8 mouse cellular contexts compared by ENCODE assay signal in the genomic region with DNA sequence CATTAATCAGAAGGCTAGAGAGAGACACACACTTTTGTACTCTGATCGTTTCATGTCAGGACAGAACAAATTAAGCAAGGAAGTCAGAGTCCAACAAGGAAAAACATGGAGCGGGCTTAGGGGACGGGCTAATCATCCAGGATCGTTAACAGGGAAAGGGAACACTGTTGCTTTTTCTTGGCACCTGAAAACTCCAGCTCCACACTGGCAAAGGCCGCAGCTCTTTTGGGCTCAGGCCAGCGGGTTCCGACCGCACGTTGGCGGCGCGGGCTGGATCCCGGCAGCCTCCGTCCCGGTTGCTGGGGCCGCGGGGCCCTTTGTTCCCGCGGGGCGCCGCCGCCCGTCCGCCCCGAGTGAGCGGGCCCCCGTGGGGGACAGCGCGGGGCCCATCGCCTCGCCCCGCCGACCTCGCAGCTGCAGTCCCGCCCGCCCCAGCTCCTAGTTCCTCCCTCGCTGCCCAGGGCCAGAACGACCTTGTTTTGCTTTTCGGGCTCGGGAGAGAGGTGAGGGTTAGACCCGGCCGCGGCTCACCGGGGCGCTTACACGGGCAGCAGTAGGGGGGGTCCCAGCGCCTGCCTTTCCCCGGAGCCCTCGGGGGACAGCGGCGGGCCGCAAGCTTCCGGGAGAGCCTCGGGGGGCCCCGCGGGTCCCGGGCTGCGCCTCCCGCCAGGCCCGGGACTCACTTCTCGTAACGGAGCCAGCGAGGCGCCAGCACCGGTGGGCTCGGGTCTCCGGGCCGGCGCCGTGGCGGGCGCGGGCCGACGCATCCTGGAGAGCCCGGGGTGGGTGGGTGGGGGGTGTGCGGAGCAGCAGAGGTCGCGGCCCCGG. TPM values are rescaled to one million over a fixed set of nuclear protein-coding genes. Genes with fewer than 3 reads are reported as not detected.
DNase-seq lines count a peak whose midpoint lies in the region; ATAC-seq and TF ChIP-seq lines count a peak whose summit lies in the region.

A gene (plus strand): TSS at position 434 of the 828 bp plus-strand sequence.

- under 1% methylated on average over 71 of the region's 80 CpGs for WGBS in forebrain, embryonic 16.5 days
- WGBS in lung, embryonic 14.5 days = under 1% methylated on average over 73 of the region's 80 CpGs

- no peak for TF ChIP-seq EP300 in ES-Bruce4 (IDR thresholded peaks at IDR 0.05; ENCODE audit: insufficient read depth, low read depth, low read length)

- peak; percentile 41 for ATAC-seq in forebrain, embryonic 16.5 days
- peak; percentile 23 for ATAC-seq in lung, embryonic 14.5 days (ENCODE audit: insufficient read depth)
- ATAC-seq in neutrophil, adult 5-6 weeks (ENCODE audit: extremely low read depth, insufficient number of reproducible peaks, low FRiP score, poor library complexity, severe bottlenecking) = peak; percentile 48; the same call in 1 of the 2 replicates

- intact Hi-C loops in heart, postnatal 36 days (cut with DNase I) = loop anchor here (1.0 to 10.0 kb wide), 5 partner anchors 39 to 271 kb away; a partner anchor contains a TSS

- H3K36me3 ChIP-seq in ES-Bruce4 (ENCODE audit: control insufficient read depth, insufficient read depth, low read length, poor library complexity, severe bottlenecking) = no peaks in the 10 kb centered on the region
- no peaks in the 10 kb centered on the region for H3K36me3 ChIP-seq in forebrain, embryonic 16.5 days (ENCODE audit: control insufficient read depth, insufficient read depth)
- no peaks in the 10 kb centered on the region for H3K36me3 ChIP-seq in lung, embryonic 14.5 days (ENCODE audit: insufficient read depth)

- H3K9ac ChIP-seq in ES-Bruce4 (ENCODE audit: low read depth, poor library complexity, severe bottlenecking) = peak within 1 kb of the TSS; percentile 99
- H3K9ac ChIP-seq in forebrain, embryonic 16.5 days (replicated peaks; ENCODE audit: low read depth, low read length) = peak within 1 kb of the TSS; percentile 99
- peak within 1 kb of the TSS; percentile 100 for H3K9ac ChIP-seq in lung, embryonic 14.5 days

- peak; percentile 79 to 86 for DNase-seq in cerebellum, adult 18-20 months
- peak; percentile 78 to 85 for DNase-seq in heart, postnatal 36 days
- DNase-seq in layer of hippocampus, adult 2 months (ENCODE audit: low spot score in 2 of 2) = peak; percentile 43 to 48
- DNase-seq in lung, embryonic 14.5 days = peak; percentile 76
- no peak for DNase-seq in thymus, postnatal 0 days (ENCODE audit: low spot score)

- peak within 1 kb of the TSS; percentile 60 for H3K4me2 ChIP-seq in forebrain, embryonic 16.5 days (ENCODE audit: low read length)
- peak within 1 kb of the TSS; percentile 83 for H3K4me2 ChIP-seq in lung, embryonic 14.5 days

- no peaks in the 10 kb centered on the region for H3K27me3 ChIP-seq in ES-Bruce4 (ENCODE audit: control insufficient read depth, insufficient read depth, low read length, poor library complexity, severe bottlenecking)
- H3K27me3 ChIP-seq in forebrain, embryonic 16.5 days (replicated peaks; ENCODE audit: control insufficient read depth, insufficient read depth, low read length) = no peaks in the 10 kb centered on the region
- no peaks in the 10 kb centered on the region for H3K27me3 ChIP-seq in lung, embryonic 14.5 days (ENCODE audit: insufficient read depth, low read length)

- peak within 1 kb of the TSS; percentile 82 for H3K27ac ChIP-seq in ES-Bruce4 (ENCODE audit: insufficient read depth, low read length)
- H3K27ac ChIP-seq in forebrain, embryonic 16.5 days (ENCODE audit: low read length) = peak within 1 kb of the TSS; percentile 100
- peak within 1 kb of the TSS; percentile 98 for H3K27ac ChIP-seq in layer of hippocampus, adult 2 months
- H3K27ac ChIP-seq in lung, embryonic 14.5 days (ENCODE audit: low read depth) = peak within 1 kb of the TSS; percentile 100

- no peaks in the 10 kb centered on the region for H3K9me3 ChIP-seq in ES-Bruce4 (replicated peaks; ENCODE audit: control insufficient read depth, insufficient read depth, low read length, poor library complexity, severe bottlenecking)
- H3K9me3 ChIP-seq in forebrain, embryonic 16.5 days (ENCODE audit: control insufficient read depth, low read length) = no peaks in the 10 kb centered on the region
- no peaks in the 10 kb centered on the region for H3K9me3 ChIP-seq in lung, embryonic 14.5 days (ENCODE audit: low read depth, low read length)

- TF ChIP-seq CTCF in ES-Bruce4 (IDR thresholded peaks at IDR 0.05; ENCODE audit: low read depth, low read length) = no peak
- no peak for TF ChIP-seq CTCF in layer of hippocampus, adult 2 months (conservative IDR thresholded peaks at IDR 0.05)
- no peak for TF ChIP-seq CTCF in lung, embryonic 14.5 days (IDR thresholded peaks at IDR 0.05; ENCODE audit: low read depth)

- H3K4me1 ChIP-seq in ES-Bruce4 (ENCODE audit: control insufficient read depth, insufficient read depth, low read length) = no peaks in the 10 kb centered on the region
- H3K4me1 ChIP-seq in forebrain, embryonic 16.5 days (replicated peaks; ENCODE audit: control insufficient read depth, insufficient read depth, low read length) = peaks cover 7% of the 10 kb centered on the region
- peaks cover 9% of the 10 kb centered on the region; the same call in 1 of the 2 replicates for H3K4me1 ChIP-seq in lung, embryonic 14.5 days (ENCODE audit: insufficient read depth)

- TF ChIP-seq POLR2A in ES-Bruce4 (IDR thresholded peaks at IDR 0.05; ENCODE audit: insufficient read depth, low read length) = no peak

- H3K4me3 ChIP-seq in ES-Bruce4 (ENCODE audit: low read depth, low read length) = peak within 1 kb of the TSS; percentile 99
- H3K4me3 ChIP-seq in forebrain, embryonic 16.5 days (replicated peaks; ENCODE audit: low read length) = peak within 1 kb of the TSS; percentile 81
- peak within 1 kb of the TSS; percentile 72 for H3K4me3 ChIP-seq in layer of hippocampus, adult 2 months
- peak within 1 kb of the TSS; percentile 94 for H3K4me3 ChIP-seq in lung, embryonic 14.5 days (ENCODE audit: low read depth, low read length)

RNA-seq across cellular contexts. Expression of the gene that starts here (rescaled TPM):
- polyA plus RNA-seq in ES-Bruce4 (2011; ENCODE audit: insufficient read depth, insufficient read length, low read depth, missing spikeins) = 73.4 and 75.3 TPM in 2 replicates
- polyA plus RNA-seq in forebrain, embryonic 16.5 days (2015; fragmentation: Nextera tagmentation; extraction: Ambion mirVana) = 19.0 and 22.4 TPM in 2 replicates
- total RNA-seq in heart, postnatal 36 days (2021) = 10 to 100 TPM; 13.5 to 14.6 TPM
- 10 to 100 TPM in 1 of 2 experiments, 1 to 10 TPM in 1; 9.7 to 11.9 TPM for total RNA-seq in layer of hippocampus, adult 2 months (2021)
- polyA plus RNA-seq in lung, embryonic 14.5 days (2014; fragmentation: Nextera tagmentation; extraction: Ambion mirVana) = 33.0 and 33.2 TPM in 2 replicates
- 88.0 and 102 TPM in 2 replicates for total RNA-seq in neutrophil, adult 5-6 weeks (2017)
- polyA plus RNA-seq in thymus, postnatal 0 days (2015; fragmentation: Nextera tagmentation; extraction: Ambion mirVana) = 23.6 and 26.9 TPM in 2 replicates
